Mouse (Mus musculus) small intestine, adult 2 months (tissue): ENCODE measurements around the gene 1700001O22Rik. TPM values are rescaled to one million over a fixed set of nuclear protein-coding genes. Genes with fewer than 3 reads are reported as not detected.
A peak's percentile ranks its signal among the peaks of the same experiment; 100 is the strongest.

Experiments used
- H3K27ac ChIP-seq: fragments of 200-500 bp; 2 replicates; pipeline ENCODE4 v1.5.1; 2012; ENCODE audit warnings: low read depth, low read length, control low read depth, inconsistent platforms; ENCODE audit not compliant: insufficient read depth
- H3K27me3 ChIP-seq: fragments of 200-500 bp; 2 replicates; pipeline ENCODE4 v1.6.1; 2012; ENCODE audit warnings: mild to moderate bottlenecking, moderate library complexity, low read length, inconsistent platforms; ENCODE audit not compliant: control insufficient read depth, insufficient read depth
- H3K36me3 ChIP-seq: fragments of 200-500 bp; 2 replicates; pipeline ENCODE4 v1.6.1; 2012; ENCODE audit warnings: mild to moderate bottlenecking, low read length, control low read depth, inconsistent platforms; ENCODE audit not compliant: control insufficient read depth, insufficient read depth
- H3K4me1 ChIP-seq: fragments of 200-500 bp; 2 replicates; pipeline ENCODE4 v1.6.1; 2012; ENCODE audit warnings: low read length, inconsistent platforms, mixed read lengths; ENCODE audit not compliant: control insufficient read depth, insufficient read depth, insufficient read length
- H3K4me3 ChIP-seq: fragments of 200-500 bp; 2 replicates; pipeline ENCODE4 v1.5.1; 2012; ENCODE audit warnings: low read depth, mild to moderate bottlenecking, control low read depth, inconsistent platforms, low read length, moderate library complexity
- CTCF ChIP-seq: fragments of 200-500 bp; IDR thresholded peaks from 2 replicates; pipeline ENCODE4 v1.5.1; 2012; ENCODE audit warnings: low read depth, mild to moderate bottlenecking, control low read depth, inconsistent platforms, low read length, moderate library complexity, mixed read lengths; ENCODE audit not compliant: insufficient replicate concordance, insufficient read length; ENCODE audit errors: extremely low read depth
- POLR2A ChIP-seq: fragments of 200-500 bp; IDR thresholded peaks from 2 replicates; pipeline ENCODE4 v1.6.1; 2012; ENCODE audit warnings: low read depth, mild to moderate bottlenecking, control low read depth, inconsistent platforms, low read length, moderate library complexity
- WGBS: fragments of 180-500 bp; shearing (Covaris S2); methylation state at CpG from one replicate; pipeline ENCODE4 v1.1.7; 2018; 5-methylcytosine and 5-hydroxymethylcytosine counted together
- polyA plus RNA-seq: library from polyadenylated mRNA; depleted of rRNA; stranded (reverse); fragments of >200 nt; gene quantifications from 2 replicates; pipeline ENCODE4 v1.2.3, GENCODE M21; 2012

1700001O22Rik gene
- polyA plus RNA-seq, 1 experiment, result 0.71 TPM

GRCm38 (mm10) chr2:30779241-30779640 is 24.2 kb downstream of the 1700001O22Rik start:
- no peak overlapping the region for H3K4me3 ChIP-seq
- WGBS, result 59% methylated on average over 5 of the region's 5 CpGs
- no peaks in the 10 kb centered on the region for H3K27me3 ChIP-seq
- no peaks in the 10 kb centered on the region for H3K36me3 ChIP-seq
- H3K4me1 ChIP-seq, result peaks cover 5% of the 10 kb centered on the region; the same call in 1 of the 2 replicates
- H3K27ac ChIP-seq, result no peak overlapping the region
- TF ChIP-seq POLR2A, result no peak
- no peak for TF ChIP-seq CTCF

GRCm38 (mm10) chr2:30778235-30778634 is 25.2 kb downstream of the 1700001O22Rik start:
- Histone ChIP-seq H3K27me3 (no peaks in the 10 kb centered on the region), H3K4me1 (peaks cover 2% of the 10 kb centered on the region; the same call in 1 of the 2 replicates), H3K4me3 (no peak overlapping the region), H3K36me3 (no peaks in the 10 kb centered on the region), H3K27ac (no peak overlapping the region)
- TF ChIP-seq POLR2A (no peak), CTCF (no peak)
- WGBS, result 79% methylated on average over 4 of the region's 4 CpGs

- H3K36me3 ChIP-seq, result no peaks in the 10 kb centered on the region
- no peak overlapping the region for H3K27ac ChIP-seq
- 84% methylated on average over 3 of the region's 3 CpGs for WGBS
- peaks cover 3% of the 10 kb centered on the region; the same call in 1 of the 2 replicates for H3K4me1 ChIP-seq
- H3K27me3 ChIP-seq, result no peaks in the 10 kb centered on the region
- no peak overlapping the region for H3K4me3 ChIP-seq
- TF ChIP-seq CTCF (no peak), POLR2A (no peak)
Measured at GRCm38 (mm10) chr2:30777266-30777665, 26.2 kb downstream of the 1700001O22Rik start.

- no peaks in the 10 kb centered on the region for H3K36me3 ChIP-seq
- WGBS, result 59% methylated on average over 3 of the region's 3 CpGs
- H3K27me3 ChIP-seq, result no peaks in the 10 kb centered on the region
Measured at GRCm38 (mm10) chr2:30775955-30776354, 27.5 kb downstream of the 1700001O22Rik start.

GRCm38 (mm10) chr2:30773313-30774005 is 30.0 kb downstream of the 1700001O22Rik start:
- H3K27me3 ChIP-seq, result no peaks in the 10 kb centered on the region
- H3K4me3 ChIP-seq, result no peak overlapping the region
- no peaks in the 10 kb centered on the region for H3K36me3 ChIP-seq
- peaks cover 13% of the 10 kb centered on the region for H3K4me1 ChIP-seq
- H3K27ac ChIP-seq, result peak overlapping the region; percentile 12; the same call in 1 of the 2 replicates
- WGBS, result 84% methylated on average over 8 of the region's 8 CpGs
- TF ChIP-seq POLR2A (no peak), CTCF (no peak)

More at GRCm38 (mm10) chr2:30775955-30776354, 27.5 kb downstream of the 1700001O22Rik start:
- Histone ChIP-seq H3K4me1 (peaks cover 13% of the 10 kb centered on the region), H3K4me3 (no peak overlapping the region), H3K27ac (no peak overlapping the region)
- TF ChIP-seq CTCF (peak; percentile 35; the same call in 1 of the 2 replicates), POLR2A (no peak)

- TF ChIP-seq POLR2A, result no peak
- no peak for TF ChIP-seq CTCF
- 40% methylated on average over 15 of the region's 15 CpGs for WGBS
Measured at GRCm38 (mm10) chr2:30772581-30773312, 30.7 kb downstream of the 1700001O22Rik start.

More at GRCm38 (mm10) chr2:30772581-30773312, 30.7 kb downstream of the 1700001O22Rik start:
- peaks cover 13% of the 10 kb centered on the region for H3K4me1 ChIP-seq
- no peaks in the 10 kb centered on the region for H3K27me3 ChIP-seq
- no peak overlapping the region for H3K4me3 ChIP-seq
- no peaks in the 10 kb centered on the region for H3K36me3 ChIP-seq
- peak overlapping the region; percentile 12; the same call in 1 of the 2 replicates for H3K27ac ChIP-seq
